1 mouse cellular context compared by ENCODE assay signal in genomic region chr2:94157592-94158519, GRCm38 (mm10).
TF ChIP-seq lines count a peak whose summit lies in the region.

Hsd17b12 (minus strand) TSS chr2:94157964.

TF ChIP-seq in MEL, 35 proteins besides CTCF, POLR2A, EP300 and RAD21 (continued from another document):
- TF ChIP-seq NELFE (IDR thresholded peaks at IDR 0.05; ENCODE audit: low read depth, low read length) (peak; percentile 86), RCOR1 (IDR thresholded peaks at IDR 0.05; ENCODE audit: low read depth, low read length) (peak; percentile 36; the same call in 1 of the 2 replicates)
